Comparison of ENCODE assay signal across 11 mouse cellular contexts in the genomic region with DNA sequence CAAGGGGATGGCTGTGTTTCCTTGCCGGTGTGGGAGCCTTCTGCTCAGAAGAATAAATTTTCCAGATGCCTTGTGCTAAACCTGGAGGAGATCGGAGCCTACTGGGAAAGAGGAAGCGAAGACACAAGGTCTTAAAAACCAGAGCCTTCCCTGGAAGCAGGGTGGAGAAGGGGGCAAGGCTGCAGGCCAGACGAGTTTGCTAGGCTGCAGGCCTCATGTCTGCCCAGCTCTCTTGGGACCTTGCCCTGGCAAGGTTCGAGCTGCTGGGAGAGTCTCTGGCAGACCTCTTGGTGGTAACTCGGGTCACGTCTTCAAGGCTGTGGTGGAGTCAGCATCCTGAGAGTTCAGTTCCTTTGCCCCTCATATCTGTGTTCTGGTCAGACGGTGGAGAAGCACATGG. TPM values are rescaled to one million over a fixed set of nuclear protein-coding genes. Genes with fewer than 3 reads are reported as not detected.
A peak's percentile ranks its signal among the peaks of the same experiment; 100 is the strongest.
DNase-seq lines count a peak whose midpoint lies in the region; ATAC-seq and TF ChIP-seq lines count a peak whose summit lies in the region.
"Had no signal": no experiment of that assay in that cellular context is flagged by ENCODE, and none has a peak within 500 bp of the region (broad histone marks: within the 10 kb centered on the region; RNA-seq: fewer than 3 reads in every experiment).

No protein-coding gene starts in this region.

- DNase-seq in forebrain, embryonic 10.5 days (ENCODE audit: extremely low spot score, low spot score): no peak
- DNase-seq in forebrain, embryonic 11.5 days (ENCODE audit: low spot score): no peak
- no peak for DNase-seq in kidney, adult 8-10 months
- DNase-seq in limb, embryonic 14.5 days (ENCODE audit: low spot score): no peak
- no peak for DNase-seq in thymus, postnatal 0 days (ENCODE audit: low spot score)
- DNase-seq in ovary, postnatal 14 days (ENCODE audit: low spot score): no peak
- DNase-seq: B cell, adult 2 months; gastrocnemius, postnatal 36 days had no signal

- 0 out of 2 replicates have a peak overlapping the region, but pooled peaks have one; percentile 31 for H3K27ac ChIP-seq in forebrain, embryonic 10.5 days
- H3K27ac ChIP-seq in forebrain, embryonic 11.5 days (ENCODE audit: low read depth, low read length): no peak overlapping the region
- 0 out of 2 replicates have a peak overlapping the region, but pooled peaks have one; percentile 2 for H3K27ac ChIP-seq in kidney, embryonic 15.5 days
- H3K27ac ChIP-seq in embryonic facial prominence, embryonic 13.5 days: peak overlapping the region; percentile 57
- H3K27ac ChIP-seq in limb, embryonic 14.5 days (replicated peaks; ENCODE audit: low read depth, low read length): 0 out of 2 replicates have a peak overlapping the region, but pooled peaks have one; percentile 61
- H3K27ac ChIP-seq: kidney, postnatal 0 days had no signal

- peaks cover 6% of the 10 kb centered on the region for H3K9me3 ChIP-seq in forebrain, embryonic 10.5 days
- no peaks in the 10 kb centered on the region; the same call in 1 of the 2 replicates for H3K9me3 ChIP-seq in forebrain, embryonic 11.5 days (ENCODE audit: control insufficient read depth, low read length)
- H3K9me3 ChIP-seq in kidney, embryonic 15.5 days (replicated peaks): no peaks in the 10 kb centered on the region
- no peaks in the 10 kb centered on the region; the same call in 1 of the 2 replicates for H3K9me3 ChIP-seq in embryonic facial prominence, embryonic 13.5 days
- no peaks in the 10 kb centered on the region for H3K9me3 ChIP-seq in limb, embryonic 14.5 days (ENCODE audit: control insufficient read depth, low read length)

- no peak overlapping the region for H3K4me3 ChIP-seq in forebrain, embryonic 10.5 days
- H3K4me3 ChIP-seq in forebrain, embryonic 11.5 days (ENCODE audit: low read depth, low read length): no peak overlapping the region
- H3K4me3 ChIP-seq in kidney, embryonic 15.5 days (replicated peaks): no peak overlapping the region
- peak overlapping the region; percentile 7; the same call in 1 of the 2 replicates for H3K4me3 ChIP-seq in embryonic facial prominence, embryonic 13.5 days
- no peak overlapping the region for H3K4me3 ChIP-seq in limb, embryonic 14.5 days (replicated peaks; ENCODE audit: low read length)

- H3K36me3 ChIP-seq in forebrain, embryonic 10.5 days (replicated peaks): peaks cover 56% of the 10 kb centered on the region
- no peaks in the 10 kb centered on the region for H3K36me3 ChIP-seq in forebrain, embryonic 11.5 days (ENCODE audit: control insufficient read depth, insufficient read depth, low read length)
- H3K36me3 ChIP-seq in kidney, embryonic 15.5 days: peaks cover 14% of the 10 kb centered on the region; the same call in 1 of the 2 replicates
- peaks cover 38% of the 10 kb centered on the region for H3K36me3 ChIP-seq in embryonic facial prominence, embryonic 13.5 days
- H3K36me3 ChIP-seq in limb, embryonic 14.5 days (ENCODE audit: control insufficient read depth, insufficient read depth, low read length): peaks cover 23% of the 10 kb centered on the region

- peaks cover 52% of the 10 kb centered on the region for H3K4me1 ChIP-seq in forebrain, embryonic 10.5 days
- H3K4me1 ChIP-seq in forebrain, embryonic 11.5 days (replicated peaks; ENCODE audit: control insufficient read depth, insufficient read depth, low read length): peaks cover 40% of the 10 kb centered on the region
- peaks cover 51% of the 10 kb centered on the region for H3K4me1 ChIP-seq in kidney, embryonic 15.5 days
- H3K4me1 ChIP-seq in embryonic facial prominence, embryonic 13.5 days: peaks cover 62% of the 10 kb centered on the region
- peaks cover 54% of the 10 kb centered on the region for H3K4me1 ChIP-seq in limb, embryonic 14.5 days (ENCODE audit: control insufficient read depth, insufficient read depth, low read length)

- no peak for TF ChIP-seq POLR2A in limb, embryonic 14.5 days (IDR thresholded peaks at IDR 0.05; ENCODE audit: borderline replicate concordance, extremely low read depth, insufficient read depth, insufficient read length)

- no peak overlapping the region for H3K9ac ChIP-seq in forebrain, embryonic 11.5 days (ENCODE audit: low read length)
- no peak overlapping the region for H3K9ac ChIP-seq in kidney, embryonic 15.5 days
- peak overlapping the region; percentile 51 for H3K9ac ChIP-seq in embryonic facial prominence, embryonic 13.5 days
- no peak overlapping the region; the same call in 1 of the 2 replicates for H3K9ac ChIP-seq in limb, embryonic 14.5 days (ENCODE audit: low read depth, low read length, severe bottlenecking)

- peaks cover 50% of the 10 kb centered on the region for H3K27me3 ChIP-seq in forebrain, embryonic 10.5 days (ENCODE audit: poor library complexity, severe bottlenecking)
- H3K27me3 ChIP-seq in forebrain, embryonic 11.5 days (ENCODE audit: control insufficient read depth, insufficient read depth, low read length): peaks cover 6% of the 10 kb centered on the region
- H3K27me3 ChIP-seq in kidney, embryonic 15.5 days: peaks cover 34% of the 10 kb centered on the region
- H3K27me3 ChIP-seq in embryonic facial prominence, embryonic 13.5 days: 0 out of 2 replicates have a peak, but pooled peaks cover 1% of the 10 kb centered on the region
- no peaks in the 10 kb centered on the region for H3K27me3 ChIP-seq in limb, embryonic 14.5 days (ENCODE audit: control insufficient read depth, insufficient read depth, low read length)

- no peak for ATAC-seq in forebrain, embryonic 11.5 days (replicated peaks; ENCODE audit: low FRiP score)
- no peak for ATAC-seq in kidney, embryonic 15.5 days (replicated peaks; ENCODE audit: low FRiP score)
- no peak for ATAC-seq in embryonic facial prominence, embryonic 13.5 days (ENCODE audit: insufficient number of reproducible peaks, insufficient read depth, low FRiP score, low TSS enrichment, low read depth)
- ATAC-seq in limb, embryonic 14.5 days (ENCODE audit: low FRiP score, low read depth): no peak

- H3K4me2 ChIP-seq in forebrain, embryonic 11.5 days (ENCODE audit: low read depth, low read length, severe bottlenecking): no peak overlapping the region
- H3K4me2 ChIP-seq in kidney, embryonic 15.5 days: no peak overlapping the region
- peak overlapping the region; percentile 97 for H3K4me2 ChIP-seq in embryonic facial prominence, embryonic 13.5 days
- H3K4me2 ChIP-seq in limb, embryonic 14.5 days (replicated peaks; ENCODE audit: low read depth, low read length, severe bottlenecking): peak overlapping the region; percentile 31

- WGBS in forebrain, embryonic 10.5 days: 88% methylated on average over 8 of the region's 8 CpGs
- 83% methylated on average over 8 of the region's 8 CpGs for WGBS in forebrain, embryonic 11.5 days
- WGBS in kidney, embryonic 15.5 days: 52% methylated on average over 8 of the region's 8 CpGs
- WGBS in embryonic facial prominence, embryonic 13.5 days: 55% methylated on average over 8 of the region's 8 CpGs
- 41% methylated on average over 8 of the region's 8 CpGs for WGBS in limb, embryonic 14.5 days

RNA-seq across cellular contexts. Expression of a gene that starts 6.6 kb away (rescaled TPM):
- 11.1 and 12.0 TPM in 2 replicates for polyA plus RNA-seq in forebrain, embryonic 10.5 days (2016; fragmentation: Nextera tagmentation; extraction: Ambion mirVana)
- polyA plus RNA-seq in forebrain, embryonic 11.5 days (2014; fragmentation: Nextera tagmentation; extraction: Ambion mirVana): 22.2 and 23.6 TPM in 2 replicates
- polyA plus RNA-seq in kidney, embryonic 15.5 days (2015; fragmentation: Nextera tagmentation; extraction: Ambion mirVana): 8.3 and 10.0 TPM in 2 replicates
- polyA plus RNA-seq in embryonic facial prominence, embryonic 13.5 days (2015; fragmentation: Nextera tagmentation; extraction: Ambion mirVana): 6.4 and 8.6 TPM in 2 replicates
- polyA plus RNA-seq in limb, embryonic 14.5 days (2012; rRNA removed): 32.6 and 43.9 TPM in 2 replicates
- polyA plus RNA-seq in limb, embryonic 14.5 days (2014; fragmentation: Nextera tagmentation; extraction: Ambion mirVana): 10.2 and 10.3 TPM in 2 replicates
- polyA plus RNA-seq in thymus, postnatal 0 days (2015; fragmentation: Nextera tagmentation; extraction: Ambion mirVana): 26.3 and 35.9 TPM in 2 replicates

RNA-seq across cellular contexts. Expression of a gene that starts 57.6 kb away (rescaled TPM):
- polyA plus RNA-seq in forebrain, embryonic 10.5 days (2016; fragmentation: Nextera tagmentation; extraction: Ambion mirVana): 2.0 TPM in 2 replicates
- 2.0 and 2.1 TPM in 2 replicates for polyA plus RNA-seq in forebrain, embryonic 11.5 days (2014; fragmentation: Nextera tagmentation; extraction: Ambion mirVana)
- 0.13 TPM in 1 of 2 replicates, not detected in the other for polyA plus RNA-seq in kidney, embryonic 15.5 days (2015; fragmentation: Nextera tagmentation; extraction: Ambion mirVana)
- polyA plus RNA-seq in embryonic facial prominence, embryonic 13.5 days (2015; fragmentation: Nextera tagmentation; extraction: Ambion mirVana): 1.3 and 1.7 TPM in 2 replicates
- polyA plus RNA-seq in limb, embryonic 14.5 days (2012; rRNA removed): not detected in 2 replicates
- not detected in 2 replicates for polyA plus RNA-seq in limb, embryonic 14.5 days (2014; fragmentation: Nextera tagmentation; extraction: Ambion mirVana)
- polyA plus RNA-seq in thymus, postnatal 0 days (2015; fragmentation: Nextera tagmentation; extraction: Ambion mirVana): 0.21 and 0.34 TPM in 2 replicates
- polyA plus RNA-seq: kidney, postnatal 0 days had no signal

Comparison
In these comparisons a context has a peak if more than half of its experiments do, and no peak if none do; other contexts are left out.
1. H3K4me2 ChIP-seq: peak in embryonic facial prominence, embryonic 13.5 days (single experiment) and limb, embryonic 14.5 days (single experiment); none in forebrain, embryonic 11.5 days (single experiment) and kidney, embryonic 15.5 days (single experiment).